Mouse (Mus musculus): ENCODE data around the gene Dpp4.

Gene Dpp4

DNA sequence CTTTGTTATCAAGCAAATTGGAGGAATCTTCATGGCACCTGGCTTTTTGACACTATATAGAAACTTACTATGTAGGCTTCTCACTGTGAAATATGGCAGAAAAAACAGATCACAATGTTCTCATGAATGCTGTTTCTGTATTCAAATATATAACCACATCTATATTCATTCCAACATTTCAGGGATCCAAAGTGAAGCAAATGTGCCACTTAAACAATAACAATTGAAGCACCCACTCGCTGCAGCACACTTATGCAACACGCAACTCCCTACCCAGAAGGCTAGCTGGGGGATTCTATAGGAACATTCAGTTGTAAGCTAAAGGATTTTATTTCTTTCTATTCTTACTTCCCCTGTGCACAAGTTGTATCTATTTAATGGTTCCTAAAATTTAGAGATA is 110.3 kb downstream of the Dpp4 start:
- DNase-seq (ENCODE audit: low read depth, low spot score): no peak

DNA sequence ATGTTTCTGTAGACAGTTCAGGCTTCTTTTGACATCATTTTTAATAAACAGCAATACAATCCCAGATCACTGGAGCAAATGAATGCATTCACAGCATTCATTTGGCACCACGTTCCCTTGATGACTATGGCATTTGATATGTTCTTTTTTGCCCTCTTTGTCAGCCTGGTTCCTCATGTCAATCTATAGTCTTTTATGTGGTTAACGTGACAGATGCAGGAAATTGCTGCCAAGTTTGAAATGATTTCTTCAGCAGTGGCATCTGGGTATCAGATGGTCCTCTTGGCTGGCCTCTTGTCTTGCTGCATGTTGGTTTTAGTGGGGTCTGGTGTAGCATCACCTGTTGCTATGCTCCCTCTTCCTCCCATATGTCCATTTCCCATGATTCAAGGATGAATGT is 118.2 kb downstream of the Dpp4 start:
- DNase-seq (ENCODE audit: low read depth, low spot score): no peak

DNA sequence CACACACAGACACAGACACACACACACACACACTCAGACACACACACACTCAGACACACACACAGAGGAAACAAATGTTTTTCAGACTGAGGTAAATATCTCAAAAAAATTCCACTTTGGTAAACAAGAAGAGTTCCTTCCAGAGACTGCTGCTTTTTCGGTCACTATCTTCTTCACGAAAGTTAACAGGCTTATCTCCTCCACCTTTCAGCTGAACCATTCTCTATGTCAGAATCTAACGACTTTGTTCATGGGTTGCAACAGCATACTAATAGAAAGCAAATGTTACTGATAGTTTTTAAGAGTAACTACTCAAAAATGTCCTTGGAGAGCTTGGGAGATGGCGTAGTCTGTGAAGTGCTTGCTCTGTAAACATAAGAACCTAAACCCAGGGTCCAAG is 124.5 kb downstream of the Dpp4 start:
- DNase-seq (ENCODE audit: low read depth, low spot score): no peak

DNA sequence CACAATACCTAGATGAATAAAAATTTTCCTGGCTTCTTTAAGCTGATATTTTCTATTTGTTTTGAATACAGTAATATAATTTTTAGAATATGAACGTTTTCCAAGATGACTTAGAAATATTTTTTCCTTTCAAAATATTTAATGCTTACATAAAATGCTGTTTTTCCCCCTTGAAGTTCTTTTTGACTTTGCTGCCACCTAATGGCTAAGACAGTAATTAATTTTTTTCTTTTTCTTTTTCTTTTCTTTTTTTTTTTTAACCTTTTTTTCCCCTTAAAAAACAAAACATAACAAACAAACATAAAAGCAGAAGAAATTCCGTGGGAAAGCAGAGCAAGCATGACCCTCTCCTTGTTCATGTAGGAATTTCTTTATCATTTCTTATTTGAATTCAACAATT is 126.2 kb downstream of the Dpp4 start:
- DNase-seq (ENCODE audit: low read depth, low spot score): no peak

DNA sequence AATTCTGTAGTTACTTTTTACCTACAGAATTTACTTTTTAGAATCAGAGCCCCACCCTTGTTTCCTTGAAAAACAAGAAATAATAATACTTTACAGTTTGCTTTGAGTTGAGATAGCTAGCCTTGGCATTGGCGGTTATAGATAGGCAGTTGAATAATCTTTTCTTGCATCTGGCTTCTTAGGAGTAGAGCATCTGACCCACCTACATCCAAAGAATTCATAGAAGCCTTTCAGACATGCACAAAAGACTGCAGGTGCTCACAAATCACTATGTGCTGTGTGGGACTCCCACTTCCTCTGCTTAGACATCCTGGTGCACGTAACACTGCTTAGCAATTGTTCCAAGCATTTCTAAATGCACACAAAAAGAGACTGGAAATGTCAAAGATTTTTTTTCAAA is 127.0 kb downstream of the Dpp4 start:
- DNase-seq (ENCODE audit: low read depth, low spot score): no peak

Measured in R1 (cell line).